Mouse (Mus musculus) liver, embryonic 13.5 days (tissue): ENCODE results near the gene Irak3. TPM values are rescaled to one million over a fixed set of nuclear protein-coding genes. Genes with fewer than 3 reads are reported as not detected.
A peak's percentile ranks its signal among the peaks of the same experiment; 100 is the strongest.

Experiments
- ATAC-seq: fragments of 200-750 bp; cut with Nextera tagmentation; 2 replicates; pipeline ENCODE4 v1.8.0; 2017; ENCODE audit warnings: low read depth, mild to moderate bottlenecking, moderate number of reproducible peaks, moderate library complexity
- DNase-seq: peaks from one replicate; pipeline ENCODE4 v3.0.0; 2022
- H3K27ac ChIP-seq: fragments of 300-500 bp; sonication (generic); 2 replicates; pipeline ENCODE4 v1.5.1; 2015; ENCODE audit warnings: moderate library complexity, mild to moderate bottlenecking, inconsistent platforms
- H3K27me3 ChIP-seq: fragments of 300-500 bp; sonication (generic); 2 replicates; pipeline ENCODE4 v1.6.1; 2015; ENCODE audit warnings: mild to moderate bottlenecking, inconsistent platforms
- H3K36me3 ChIP-seq: fragments of 300-500 bp; sonication (generic); 2 replicates; pipeline ENCODE4 v1.6.1; 2015; ENCODE audit warnings: mild to moderate bottlenecking, inconsistent platforms
- H3K4me1 ChIP-seq: fragments of 300-500 bp; sonication (generic); replicated peaks from 2 replicates; pipeline ENCODE4 v1.6.1; 2015; ENCODE audit warnings: inconsistent platforms
- H3K4me2 ChIP-seq: fragments of 300-500 bp; sonication (generic); 2 replicates; pipeline ENCODE4 v1.6.1; 2015; ENCODE audit warnings: inconsistent platforms, mild to moderate bottlenecking, moderate library complexity
- H3K4me3 ChIP-seq: fragments of 300-500 bp; sonication (generic); replicated peaks from 2 replicates; pipeline ENCODE4 v1.5.1; 2015; ENCODE audit warnings: mild to moderate bottlenecking, inconsistent platforms
- H3K9ac ChIP-seq: fragments of 300-500 bp; sonication (generic); 2 replicates; pipeline ENCODE4 v1.6.1; 2015; ENCODE audit warnings: mild to moderate bottlenecking, inconsistent platforms
- H3K9me3 ChIP-seq: fragments of 300-500 bp; sonication (generic); replicated peaks from 2 replicates; pipeline ENCODE4 v1.6.1; 2016; ENCODE audit warnings: inconsistent platforms
- WGBS: fragments of 180-500 bp; shearing (Covaris S2); methylation state at CpG from one replicate; pipeline ENCODE4 v1.1.7; 2015; ENCODE audit not compliant: insufficient replicate concordance; 5-methylcytosine and 5-hydroxymethylcytosine counted together
- polyA plus RNA-seq: library from polyadenylated mRNA; unstranded; fragments of >200 nt; fragmentation: Nextera tagmentation; extraction: Ambion mirVana; gene quantifications from 2 replicates; pipeline ENCODE4 v1.2.1, GENCODE M21; 2015

Gene Irak3
- polyA plus RNA-seq, 1 experiment from 2014 or later = 0.80 TPM

- H3K4me1 ChIP-seq = peaks cover 13% of the 10 kb centered on the region
- peaks cover 30% of the 10 kb centered on the region for H3K27me3 ChIP-seq
- H3K9ac ChIP-seq = no peak overlapping the region
- peak overlapping the region; percentile 92; the same call in 1 of the 2 replicates for H3K4me2 ChIP-seq
- H3K9me3 ChIP-seq = no peaks in the 10 kb centered on the region
- no peak overlapping the region for H3K4me3 ChIP-seq
- H3K36me3 ChIP-seq = no peaks in the 10 kb centered on the region
- DNase-seq (no peak), ATAC-seq (no peak)
- H3K27ac ChIP-seq = no peak overlapping the region
- 53% methylated on average over 16 of the region's 16 CpGs for WGBS
Measured at GRCm38 (mm10) chr10:120202467-120203250, 729 bp upstream of the Irak3 start.

DNA sequence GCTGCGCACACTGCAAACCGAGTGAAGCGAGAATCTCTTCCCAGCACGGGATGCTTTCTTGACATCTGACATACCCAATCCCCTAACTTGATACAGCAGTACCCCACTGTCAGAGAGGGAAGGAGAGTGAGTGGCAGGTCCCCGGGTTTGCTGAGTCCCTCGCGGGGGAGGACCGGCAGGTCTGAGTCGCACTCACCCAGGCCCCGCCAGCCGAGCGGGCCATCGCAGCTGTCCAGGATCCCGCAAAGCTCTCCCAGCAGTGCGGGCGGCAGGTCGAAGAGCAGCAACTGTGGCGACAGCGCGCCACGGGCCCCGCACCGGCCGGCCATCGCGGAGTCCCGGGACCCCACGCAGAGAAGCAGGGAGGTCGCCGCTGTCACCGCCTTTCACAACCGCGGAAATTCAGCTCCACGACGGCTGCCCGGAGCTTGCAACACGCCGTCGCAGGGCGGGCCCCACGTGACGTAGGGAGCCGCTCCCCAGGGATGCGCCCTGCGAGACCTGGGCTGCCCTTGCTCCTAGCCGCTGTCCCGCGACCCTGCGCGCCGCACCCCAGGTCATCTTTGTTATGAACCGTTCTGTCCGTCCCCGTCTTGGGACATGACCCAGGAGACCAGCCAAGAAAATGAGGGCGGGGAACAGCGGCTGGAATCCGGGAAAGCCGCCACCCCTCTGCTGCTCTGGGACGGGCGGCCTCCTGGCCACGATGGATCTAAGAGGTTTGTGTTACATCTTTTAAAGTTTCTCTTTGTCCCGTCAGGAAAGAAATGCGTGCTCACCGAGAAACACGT is 604 bp downstream of the Irak3 start, which contains the start of gene Tmbim4:
Gene Tmbim4 (plus strand): TSS at position 460 of the 791 bp plus-strand sequence.
- H3K36me3 ChIP-seq = no peaks in the 10 kb centered on the region
- ATAC-seq = peak; percentile 86
- H3K9me3 ChIP-seq = no peaks in the 10 kb centered on the region
- H3K27me3 ChIP-seq = peaks cover 30% of the 10 kb centered on the region
- H3K4me3 ChIP-seq = peak within 1 kb of the TSS; percentile 65
- 2% methylated on average over 65 of the region's 65 CpGs for WGBS
- peak within 1 kb of the TSS; percentile 47; the same call in 1 of the 2 replicates for H3K27ac ChIP-seq
- DNase-seq = peak; percentile 57
- peak within 1 kb of the TSS; percentile 63 for H3K9ac ChIP-seq
- H3K4me1 ChIP-seq = peaks cover 13% of the 10 kb centered on the region
- H3K4me2 ChIP-seq = peak within 1 kb of the TSS; percentile 92

GRCm38 (mm10) chr10:120197061-120197835 is 4.7 kb downstream of the Irak3 start:
- Histone ChIP-seq H3K36me3 (no peaks in the 10 kb centered on the region), H3K4me2 (no peak overlapping the region), H3K4me1 (peaks cover 13% of the 10 kb centered on the region), H3K27me3 (peaks cover 24% of the 10 kb centered on the region), H3K9me3 (no peaks in the 10 kb centered on the region), H3K4me3 (no peak overlapping the region), H3K9ac (no peak overlapping the region), H3K27ac (no peak overlapping the region)
- WGBS = 57% methylated on average over 14 of the region's 14 CpGs
- DNase-seq (no peak), ATAC-seq (no peak)

- no peak overlapping the region for H3K9ac ChIP-seq
- WGBS = 47% methylated on average over 8 of the region's 8 CpGs
Measured at GRCm38 (mm10) chr10:120193255-120193654, 8.7 kb downstream of the Irak3 start.

GRCm38 (mm10) chr10:120192278-120192677 is 9.7 kb downstream of the Irak3 start:
- H3K27ac ChIP-seq = no peak overlapping the region
- ATAC-seq (no peak), DNase-seq (no peak)
- no peaks in the 10 kb centered on the region for H3K9me3 ChIP-seq
- H3K9ac ChIP-seq = no peak overlapping the region
- H3K27me3 ChIP-seq = no peaks in the 10 kb centered on the region
- H3K4me1 ChIP-seq = peaks cover 9% of the 10 kb centered on the region; the same call in 1 of the 2 replicates
- 70% methylated on average over 4 of the region's 4 CpGs for WGBS
- H3K4me3 ChIP-seq = no peak overlapping the region
- H3K4me2 ChIP-seq = no peak overlapping the region
- H3K36me3 ChIP-seq = no peaks in the 10 kb centered on the region

More at GRCm38 (mm10) chr10:120193255-120193654, 8.7 kb downstream of the Irak3 start:
- Histone ChIP-seq H3K4me3 (no peak overlapping the region), H3K27me3 (no peaks in the 10 kb centered on the region), H3K9me3 (no peaks in the 10 kb centered on the region), H3K4me1 (peaks cover 9% of the 10 kb centered on the region; the same call in 1 of the 2 replicates), H3K4me2 (no peak overlapping the region), H3K36me3 (no peaks in the 10 kb centered on the region), H3K27ac (no peak overlapping the region)
- DNase-seq (no peak), ATAC-seq (no peak)

GRCm38 (mm10) chr10:120191165-120191564 is 10.8 kb downstream of the Irak3 start:
- Histone ChIP-seq H3K4me2 (no peak overlapping the region), H3K9me3 (no peaks in the 10 kb centered on the region), H3K27me3 (no peaks in the 10 kb centered on the region), H3K4me1 (peaks cover 9% of the 10 kb centered on the region; the same call in 1 of the 2 replicates), H3K9ac (no peak overlapping the region), H3K36me3 (no peaks in the 10 kb centered on the region), H3K4me3 (no peak overlapping the region), H3K27ac (no peak overlapping the region)
- no peak for DNase-seq
- WGBS = 68% methylated on average over 6 of the region's 6 CpGs
- no peak for ATAC-seq

GRCm38 (mm10) chr10:120189782-120190181 is 12.1 kb downstream of the Irak3 start:
- no peak for ATAC-seq
- H3K4me2 ChIP-seq = peak overlapping the region; percentile 29; the same call in 1 of the 2 replicates
- H3K36me3 ChIP-seq = no peaks in the 10 kb centered on the region
- H3K4me3 ChIP-seq = no peak overlapping the region
- H3K4me1 ChIP-seq = peaks cover 9% of the 10 kb centered on the region; the same call in 1 of the 2 replicates
- DNase-seq = no peak
- H3K9me3 ChIP-seq = no peaks in the 10 kb centered on the region
- no peak overlapping the region for H3K27ac ChIP-seq
- H3K27me3 ChIP-seq = no peaks in the 10 kb centered on the region
- H3K9ac ChIP-seq = no peak overlapping the region
- WGBS = 17% methylated on average over 6 of the region's 6 CpGs

DNA sequence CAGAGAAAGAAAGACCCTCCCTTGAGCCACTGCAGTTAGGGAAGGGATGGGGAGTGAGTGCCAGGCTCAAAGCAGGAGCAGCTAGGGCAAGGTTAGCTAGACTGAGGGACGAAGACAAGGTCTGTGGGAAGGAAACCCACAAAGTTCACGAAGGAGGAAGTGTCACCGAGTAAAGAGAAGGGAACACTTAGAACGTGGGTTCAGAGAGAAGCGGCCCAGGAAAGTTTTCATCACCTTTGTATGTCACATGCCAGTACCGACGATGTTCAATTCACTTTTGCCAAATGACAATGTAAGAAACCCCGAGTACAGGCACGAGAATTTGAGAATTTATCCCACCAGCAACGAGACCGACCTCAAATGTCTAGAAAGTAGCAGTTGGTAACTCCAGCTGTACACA is 12.7 kb downstream of the Irak3 start:
- peak overlapping the region; percentile 29; the same call in 1 of the 2 replicates for H3K4me2 ChIP-seq
- 17% methylated on average over 11 of the region's 11 CpGs for WGBS
- no peaks in the 10 kb centered on the region for H3K27me3 ChIP-seq
- H3K4me1 ChIP-seq = peaks cover 9% of the 10 kb centered on the region; the same call in 1 of the 2 replicates
- H3K4me3 ChIP-seq = no peak overlapping the region
- no peaks in the 10 kb centered on the region for H3K36me3 ChIP-seq
- H3K27ac ChIP-seq = no peak overlapping the region
- DNase-seq (no peak), ATAC-seq (no peak)
- H3K9me3 ChIP-seq = no peaks in the 10 kb centered on the region
- no peak overlapping the region for H3K9ac ChIP-seq

- Histone ChIP-seq H3K4me3 (no peak overlapping the region), H3K4me2 (no peak overlapping the region), H3K27ac (no peak overlapping the region), H3K9me3 (no peaks in the 10 kb centered on the region), H3K36me3 (no peaks in the 10 kb centered on the region), H3K9ac (no peak overlapping the region), H3K27me3 (no peaks in the 10 kb centered on the region), H3K4me1 (peaks cover 9% of the 10 kb centered on the region; the same call in 1 of the 2 replicates)
- ATAC-seq (no peak), DNase-seq (no peak)
- 46% methylated on average over 2 of the region's 2 CpGs for WGBS
Measured at GRCm38 (mm10) chr10:120188513-120188912, 13.4 kb downstream of the Irak3 start.

GRCm38 (mm10) chr10:120183342-120183741 is 18.6 kb downstream of the Irak3 start:
- no peak overlapping the region for H3K9ac ChIP-seq
- 24% methylated on average over 2 of the region's 2 CpGs for WGBS
- H3K27me3 ChIP-seq = no peaks in the 10 kb centered on the region
- DNase-seq (no peak), ATAC-seq (no peak)
- no peak overlapping the region for H3K27ac ChIP-seq
- no peak overlapping the region for H3K4me3 ChIP-seq
- H3K9me3 ChIP-seq = no peaks in the 10 kb centered on the region
- H3K4me1 ChIP-seq = no peaks in the 10 kb centered on the region
- H3K36me3 ChIP-seq = no peaks in the 10 kb centered on the region
- no peak overlapping the region for H3K4me2 ChIP-seq

GRCm38 (mm10) chr10:120182887-120183286 is 19.0 kb downstream of the Irak3 start:
- ATAC-seq (peak; percentile 79), DNase-seq (no peak)
- no peaks in the 10 kb centered on the region for H3K36me3 ChIP-seq
- H3K9ac ChIP-seq = no peak overlapping the region
- no peaks in the 10 kb centered on the region for H3K27me3 ChIP-seq
- 68% methylated on average over 1 of the region's 1 CpGs for WGBS
- H3K4me2 ChIP-seq = no peak overlapping the region
- H3K4me3 ChIP-seq = no peak overlapping the region
- no peak overlapping the region for H3K27ac ChIP-seq
- H3K4me1 ChIP-seq = no peaks in the 10 kb centered on the region
- H3K9me3 ChIP-seq = no peaks in the 10 kb centered on the region
